Mouse (Mus musculus): ENCODE results near the gene Ino80b.

Gene Ino80b

GRCm38 (mm10) chr6:83118825-83119733, 6.2 kb downstream of the Ino80b start:
- intact Hi-C loops (cut with DNase I), result no loop called here

GRCm38 (mm10) chr6:83118369-83118768, 6.9 kb downstream of the Ino80b start:
- intact Hi-C loops (cut with DNase I), result no loop called here

GRCm38 (mm10) chr6:83117616-83118015, 7.6 kb downstream of the Ino80b start:
- intact Hi-C loops (cut with DNase I), result no loop called here

GRCm38 (mm10) chr6:83117165-83117438, 8.1 kb downstream of the Ino80b start:
- intact Hi-C loops (cut with DNase I), result no loop called here

- intact Hi-C loops (cut with DNase I), result no loop called here
Observed at GRCm38 (mm10) chr6:83116373-83117164, 8.7 kb downstream of the Ino80b start.

GRCm38 (mm10) chr6:83115682-83116372, 9.4 kb downstream of the Ino80b start:
- intact Hi-C loops (cut with DNase I), result no loop called here

GRCm38 (mm10) chr6:83115011-83115671, 10.1 kb downstream of the Ino80b start, which contains the start of gene Mogs:
Gene Mogs (plus strand): TSS chr6:83115496.
- intact Hi-C loops (cut with DNase I), result no loop called here

- intact Hi-C loops (cut with DNase I), result loop anchor here (5.0 kb wide), 1 partner anchor 34 kb away; the partner anchor contains the start of gene Pcgf1
Observed at GRCm38 (mm10) chr6:83111510-83112136, 13.6 kb downstream of the Ino80b start.

- intact Hi-C loops (cut with DNase I), result no loop called here
Observed at GRCm38 (mm10) chr6:83108762-83109668, 16.2 kb downstream of the Ino80b start, which contains the start of gene Mrpl53. Gene Mrpl53 (plus strand): TSS chr6:83109040.

- intact Hi-C loops (cut with DNase I), result no loop called here
Observed at GRCm38 (mm10) chr6:83107566-83108400, 17.4 kb downstream of the Ino80b start.

GRCm38 (mm10) chr6:83104158-83104557, 21.1 kb downstream of the Ino80b start:
- intact Hi-C loops (cut with DNase I), result no loop called here

GRCm38 (mm10) chr6:83103130-83103650, 22.0 kb downstream of the Ino80b start:
- intact Hi-C loops (cut with DNase I), result no loop called here

GRCm38 (mm10) chr6:83101688-83102556, 23.3 kb downstream of the Ino80b start:
- intact Hi-C loops (cut with DNase I), result loop anchor here (2.0 kb wide), 1 partner anchor 105 kb away; no protein-coding TSS in a partner anchor

- intact Hi-C loops (cut with DNase I), result loop anchor here (2.0 kb wide), 1 partner anchor 105 kb away; no protein-coding TSS in a partner anchor
Observed at GRCm38 (mm10) chr6:83101316-83101687, 23.9 kb downstream of the Ino80b start, which contains the start of the genes Ccdc142 and Gm42688. Gene Ccdc142 (plus strand): TSS chr6:83101601. Gene Gm42688 (plus strand): TSS chr6:83101617.

- intact Hi-C loops (cut with DNase I), result no loop called here
Observed at GRCm38 (mm10) chr6:83098411-83098810, 26.8 kb downstream of the Ino80b start.

- intact Hi-C loops (cut with DNase I), result no loop called here
Observed at GRCm38 (mm10) chr6:83095968-83096367, 29.3 kb downstream of the Ino80b start.
